Mouse (Mus musculus) CH12.LX (cell line): Measurements from ENCODE around the gene Ptms. TPM values are rescaled to one million over a fixed set of nuclear protein-coding genes. Genes with fewer than 3 reads are reported as not detected.

ENCODE experiments used
- DNase-seq: peaks from one replicate; pipeline ENCODE4 v3.0.0-alpha.2; 2013; ENCODE audit errors: extremely low read depth
- H3K27ac ChIP-seq: 2 replicates; pipeline ENCODE4 v1.5.1; 2012; ENCODE audit warnings: low read depth, mild to moderate bottlenecking, control low read depth, moderate library complexity; ENCODE audit not compliant: insufficient read depth
- H3K27me3 ChIP-seq: replicated peaks from 2 replicates; pipeline ENCODE3; 2012; ENCODE audit warnings: inconsistent platforms
- H3K36me3 ChIP-seq, 2 experiments: replicated peaks in 1 of 2; 2 replicates each; pipeline versions ENCODE3 to v1.6.1; 2012; ENCODE audit warnings: inconsistent platforms in 1 of 2, low read length in 1 of 2, mild to moderate bottlenecking in 1 of 2, mixed read lengths in 1 of 2, moderate library complexity in 1 of 2; ENCODE audit not compliant: control insufficient read depth in 1 of 2, insufficient read depth in 1 of 2
- H3K4me1 ChIP-seq, 2 experiments: 2 replicates each; pipeline ENCODE4 v1.6.1; 2012; ENCODE audit warnings: inconsistent platforms in 1 of 2, moderate library complexity in 1 of 2; ENCODE audit not compliant: insufficient read depth in 2 of 2, control insufficient read depth in 1 of 2
- H3K4me2 ChIP-seq: 2 replicates; pipeline ENCODE4 v1.6.1; 2012; ENCODE audit warnings: low read depth, mild to moderate bottlenecking, control low read depth; ENCODE audit not compliant: poor library complexity, insufficient read depth, severe bottlenecking
- H3K4me3 ChIP-seq, 3 experiments: fragments of 150-350 bp in 1 of 3; sonication (generic) in 1 of 3; replicated peaks in 1 of 3; 2 replicates each; pipeline versions ENCODE3 to v1.5.1; 2011 to 2012; ENCODE audit warnings: low read depth in 2 of 3, low read length in 2 of 3, mild to moderate bottlenecking in 2 of 3, moderate library complexity in 2 of 3, control low read depth in 1 of 3, improper control_type of control experiment in 1 of 3, inconsistent platforms in 1 of 3, mixed read lengths in 1 of 3; ENCODE audit not compliant: poor library complexity in 1 of 3
- H3K79me2 ChIP-seq: replicated peaks from 2 replicates; pipeline ENCODE4 v1.6.1; 2012; ENCODE audit warnings: mild to moderate bottlenecking, moderate library complexity; ENCODE audit not compliant: control insufficient read depth, poor library complexity, insufficient read depth, severe bottlenecking; ENCODE audit errors: extremely low read depth
- H3K9ac ChIP-seq: 2 replicates; pipeline ENCODE4 v1.6.1; 2012; ENCODE audit warnings: low read depth, mild to moderate bottlenecking, control low read depth, moderate library complexity; ENCODE audit not compliant: insufficient read depth
- H3K9me3 ChIP-seq: replicated peaks from 2 replicates; pipeline ENCODE3; 2012; ENCODE audit warnings: low read length, inconsistent platforms, mixed read lengths
- BHLHE40 ChIP-seq: IDR thresholded peaks from 2 replicates; pipeline ENCODE4 v1.6.1; 2011; ENCODE audit warnings: mild to moderate bottlenecking, low read depth, low read length, improper control_type of control experiment
- CHD1 ChIP-seq: IDR thresholded peaks from 2 replicates; pipeline ENCODE4 v1.6.1; 2012; ENCODE audit warnings: low read depth, low read length, improper control_type of control experiment, inconsistent platforms
- CHD2 ChIP-seq: IDR thresholded peaks from 2 replicates; pipeline ENCODE4 v1.6.1; 2011; ENCODE audit warnings: low read length, improper control_type of control experiment
- CTCF ChIP-seq, 2 experiments: IDR thresholded peaks in 1 of 2; conservative IDR thresholded peaks in 1 of 2; 2 replicates each; pipeline ENCODE4 v1.5.1; 2011 to 2012; ENCODE audit warnings: low read depth in 2 of 2, low read length in 2 of 2, improper control_type of control experiment in 1 of 2, inconsistent platforms in 1 of 2, mild to moderate bottlenecking in 1 of 2, moderate library complexity in 1 of 2
- ELF1 ChIP-seq: IDR thresholded peaks from 2 replicates; pipeline ENCODE4 v1.6.1; 2014; ENCODE audit warnings: low read depth, mild to moderate bottlenecking, inconsistent platforms, low read length, improper control_type of control experiment
- ETS1 ChIP-seq: conservative IDR thresholded peaks from 2 replicates; pipeline ENCODE4 v1.6.1; 2012; ENCODE audit warnings: low read depth, mild to moderate bottlenecking, inconsistent platforms, low read length, improper control_type of control experiment, moderate library complexity
- IRF4 ChIP-seq: IDR thresholded peaks from 2 replicates; pipeline ENCODE4 v1.6.1; 2014; ENCODE audit warnings: low read depth, mild to moderate bottlenecking, inconsistent platforms, low read length, improper control_type of control experiment
- JUN ChIP-seq: IDR thresholded peaks from 2 replicates; pipeline ENCODE4 v1.6.1; 2011; ENCODE audit warnings: low read depth, mild to moderate bottlenecking, low read length, improper control_type of control experiment, moderate library complexity; ENCODE audit not compliant: insufficient read depth
- JUND ChIP-seq: conservative IDR thresholded peaks from 2 replicates; pipeline ENCODE4 v1.6.1; 2011; ENCODE audit warnings: low read depth, low read length, improper control_type of control experiment
- MAFK ChIP-seq: IDR thresholded peaks from 2 replicates; pipeline ENCODE4 v1.6.1; 2011; ENCODE audit warnings: low read length, improper control_type of control experiment; ENCODE audit not compliant: insufficient replicate concordance
- MAX ChIP-seq: IDR thresholded peaks from 2 replicates; pipeline ENCODE4 v1.6.1; 2011; ENCODE audit warnings: low read length, improper control_type of control experiment
- MAZ ChIP-seq: IDR thresholded peaks from 2 replicates; pipeline ENCODE4 v1.6.1; 2012; ENCODE audit warnings: low read depth, mild to moderate bottlenecking, inconsistent platforms, low read length, improper control_type of control experiment, moderate library complexity
- MEF2A ChIP-seq: IDR thresholded peaks from 2 replicates; pipeline ENCODE4 v1.6.1; 2014; ENCODE audit warnings: low read depth, mild to moderate bottlenecking, inconsistent platforms, low read length, improper control_type of control experiment, borderline replicate concordance
- NELFE ChIP-seq: IDR thresholded peaks from 2 replicates; pipeline ENCODE4 v1.6.1; 2011; ENCODE audit warnings: low read depth, low read length, improper control_type of control experiment
- NRF1 ChIP-seq: IDR thresholded peaks from 2 replicates; pipeline ENCODE4 v1.6.1; 2014; ENCODE audit warnings: low read depth, mild to moderate bottlenecking, inconsistent platforms, low read length, improper control_type of control experiment, moderate library complexity
- POLR2AphosphoS2 ChIP-seq: IDR thresholded peaks from 2 replicates; pipeline ENCODE4 v1.6.1; 2011; ENCODE audit warnings: low read depth, low read length, improper control_type of control experiment
- SIN3A ChIP-seq: IDR thresholded peaks from 2 replicates; pipeline ENCODE4 v1.6.1; 2012; ENCODE audit warnings: low read length, improper control_type of control experiment, inconsistent platforms
- SMC3 ChIP-seq: IDR thresholded peaks from 2 replicates; pipeline ENCODE4 v1.6.1; 2011; ENCODE audit warnings: low read depth, low read length, improper control_type of control experiment
- TBP ChIP-seq: conservative IDR thresholded peaks from 2 replicates; pipeline ENCODE4 v1.6.1; 2011; ENCODE audit warnings: low read depth, low read length, improper control_type of control experiment
- UBTF ChIP-seq: IDR thresholded peaks from 2 replicates; pipeline ENCODE4 v1.6.1; 2012; ENCODE audit warnings: low read depth, mild to moderate bottlenecking, inconsistent platforms, low read length, improper control_type of control experiment, moderate library complexity
- USF1 ChIP-seq: IDR thresholded peaks from 2 replicates; pipeline ENCODE4 v1.6.1; 2014; ENCODE audit warnings: low read depth, mild to moderate bottlenecking, inconsistent platforms, low read length, improper control_type of control experiment
- USF2 ChIP-seq: conservative IDR thresholded peaks from 2 replicates; pipeline ENCODE4 v1.6.1; 2011; ENCODE audit warnings: low read depth, low read length, improper control_type of control experiment
- ZNF384 ChIP-seq: IDR thresholded peaks from 2 replicates; pipeline ENCODE4 v1.6.1; 2012; ENCODE audit warnings: low read depth, low read length, improper control_type of control experiment, inconsistent platforms
- dilution Hi-C: fragments of 300-500 bp; cut with MboI; formaldehyde crosslinking; loops from 2 replicates; pipeline ENCODE4 v1.14.3; 2020; ENCODE audit warnings: low sequenced_read_pairs; ENCODE audit not compliant: extremely low pct_unique_long_range_greater_than_20kb, extremely low pct_ligation_motif_present
- in situ Hi-C: fragments of 300-500 bp; cut with MboI; formaldehyde crosslinking; loops from 3 replicates; pipeline ENCODE4 v1.14.3; 2019; ENCODE audit warnings: low sequenced_read_pairs, low pct_ligation_motif_present, low pct_unique_long_range_greater_than_20kb, mixed read lengths
- polyA plus RNA-seq: library from polyadenylated mRNA; unstranded; fragments of >175 nt; gene quantifications from 2 replicates; pipeline ENCODE4 v1.2.1, GENCODE M21; 2012; ENCODE audit warnings: low read depth; ENCODE audit not compliant: insufficient read length
- total RNA-seq, 2 experiments: library from RNA; depleted of rRNA; stranded (reverse); fragments of 300-350 nt in 1 of 2; fragments of >200 nt in 1 of 2; gene quantifications; 2 replicates each; pipeline ENCODE4 v1.2.3; 2012 to 2014

Ptms gene
- total and polyA plus RNA-seq, 3 experiments = 7.0 to 99.6 (median 12.8) TPM

DNA sequence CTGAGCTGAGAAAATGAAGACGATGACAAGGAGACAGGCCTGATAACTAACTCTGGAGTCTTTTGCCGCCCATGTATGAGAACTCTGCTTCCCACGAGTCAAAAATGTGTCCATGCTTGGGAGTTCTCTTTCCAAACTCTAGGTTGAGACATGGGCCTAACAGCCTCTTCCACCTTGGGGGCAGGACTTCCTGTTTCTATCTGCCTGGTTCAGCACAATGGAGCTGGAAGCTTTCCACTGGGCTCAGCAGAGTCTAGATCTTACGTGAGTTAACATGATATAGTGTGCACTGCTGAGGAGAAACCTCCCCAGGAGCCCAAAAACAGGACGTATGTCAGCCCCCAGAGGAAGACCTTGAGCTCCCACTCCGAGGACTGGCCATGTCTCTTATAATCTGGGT is 6.7 kb downstream of the Ptms start:
- H3K4me1 ChIP-seq = peaks cover 9 to 43% of the 10 kb centered on the region in 2 experiments
- H3K27ac ChIP-seq = no peak overlapping the region

DNA sequence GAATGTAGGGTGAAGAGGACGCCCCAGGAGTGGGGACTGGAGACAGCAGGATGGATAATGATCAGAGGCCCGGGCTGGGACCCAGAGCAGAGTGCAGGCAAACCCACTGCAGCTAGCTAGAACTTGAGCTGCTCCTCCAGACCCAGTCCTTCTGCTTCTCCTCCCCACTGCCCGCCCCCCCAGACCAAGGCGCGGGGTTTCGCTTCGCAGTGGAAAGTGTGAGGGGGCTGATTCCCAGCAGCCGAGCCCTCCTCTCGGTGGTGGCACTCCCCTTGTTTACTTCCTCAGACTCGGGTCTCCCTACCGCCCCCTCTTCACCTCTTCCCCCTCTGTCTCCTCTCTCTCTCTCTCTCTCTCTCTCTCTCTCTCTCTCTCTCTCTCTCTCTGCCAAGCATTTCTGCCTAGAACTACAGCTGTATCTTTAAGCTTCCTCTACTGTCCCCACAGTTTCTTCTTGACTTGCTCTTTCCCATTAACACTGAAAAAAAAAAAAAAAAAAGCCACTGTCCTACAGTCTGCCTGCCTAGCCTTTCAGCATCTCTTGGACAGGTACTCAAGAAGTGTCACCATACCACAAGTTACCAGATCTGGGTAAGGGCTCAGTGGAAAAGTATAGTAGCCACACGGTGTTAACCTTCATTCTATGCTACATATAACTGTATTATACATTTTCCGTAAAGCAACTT is 8.2 kb downstream of the Ptms start, which contains the start of gene Lag3:
Gene Lag3 (minus strand): TSS at position 173 of the 686 bp plus-strand sequence.
- Histone ChIP-seq H3K4me3 (peak within 1 kb of the TSS in 1 of 3 experiments; percentile 48), H3K27ac (no peak within 1 kb of the TSS), H3K4me1 (peaks cover 13 to 52% of the 10 kb centered on the region in 2 experiments), H3K36me3 (peaks cover 0 to 11% of the 10 kb centered on the region in 2 experiments), H3K27me3 (no peaks in the 10 kb centered on the region), H3K9me3 (no peaks in the 10 kb centered on the region), H3K9ac (no peak within 1 kb of the TSS), H3K4me2 (peak within 1 kb of the TSS; percentile 72), H3K79me2 (no peaks in the 10 kb centered on the region)
- in situ Hi-C loops = no loop called here
- dilution Hi-C loops = no loop called here
- TF ChIP-seq USF2 (no peak), ZNF384 (peak; percentile 83), CHD2 (no peak), ETS1 (peak; percentile 63; the same call in 1 of the 2 replicates), SIN3A (no peak), MAZ (0 out of 2 replicates have a peak, but pooled peaks have one; percentile 22), SMC3 (no peak), POLR2AphosphoS2 (no peak), MAX (no peak), USF1 (no peak), CHD1 (no peak), CTCF (conservative IDR thresholded peaks at IDR 0.05 in 1 of 2, IDR thresholded peaks at IDR 0.05 in 1 of 2; ENCODE audit: low read depth in 2 of 2, low read length in 2 of 2) (no peak), NELFE (no peak), IRF4 (peak; percentile 60), BHLHE40 (peak; percentile 65), MAFK (no peak), UBTF (no peak), JUN (no peak), ELF1 (peak; percentile 10; the same call in 1 of the 2 replicates), TBP (no peak), MEF2A (0 out of 2 replicates have a peak, but pooled peaks have one; percentile 11), NRF1 (no peak), JUND (no peak)
- DNase-seq = no peak

More for the DNA sequence above, 6.7 kb downstream of the Ptms start:
- no peaks in the 10 kb centered on the region for H3K79me2 ChIP-seq
- dilution Hi-C loops = no loop called here
- H3K9ac ChIP-seq = no peak overlapping the region
- H3K27me3 ChIP-seq = peaks cover 4% of the 10 kb centered on the region
- TF ChIP-seq CHD2 = no peak
- 0 out of 2 replicates have a peak, but pooled peaks have one; percentile 28 for TF ChIP-seq ELF1
- TF ChIP-seq, all 38 proteins: peak for 1
- Histone ChIP-seq H3K4me3 (no peak overlapping the region), H3K4me2 (no peak overlapping the region), H3K9me3 (no peaks in the 10 kb centered on the region), H3K36me3 (peaks cover 0 to 11% of the 10 kb centered on the region in 2 experiments)
- in situ Hi-C loops = no loop called here
- DNase-seq = no peak
